Mouse (Mus musculus) hindbrain, embryonic 14.5 days (tissue): ENCODE data around the gene Golt1a. TPM values are rescaled to one million over a fixed set of nuclear protein-coding genes. Genes with fewer than 3 reads are reported as not detected.
A peak's percentile ranks its signal among the peaks of the same experiment; 100 is the strongest.

Source experiments
- ATAC-seq: fragments of 200-750 bp; cut with Nextera tagmentation; 2 replicates; pipeline ENCODE4 v1.8.0; 2017; ENCODE audit warnings: moderate number of reproducible peaks, mild to moderate bottlenecking, moderate TSS enrichment, moderate library complexity; ENCODE audit not compliant: low FRiP score
- DNase-seq: peaks from one replicate; pipeline ENCODE4 v3.0.0-alpha.2; 2015; ENCODE audit warnings: low spot score
- H3K27ac ChIP-seq: fragments of 300-500 bp; sonication (generic); 2 replicates; pipeline ENCODE4 v1.5.1; 2014; ENCODE audit warnings: mild to moderate bottlenecking, moderate library complexity
- H3K27me3 ChIP-seq: fragments of 300-500 bp; sonication (generic); 2 replicates; pipeline ENCODE4 v1.6.1; 2014; ENCODE audit warnings: mild to moderate bottlenecking, low read length, mixed read lengths; ENCODE audit not compliant: control insufficient read depth, insufficient read depth
- H3K36me3 ChIP-seq: fragments of 300-500 bp; sonication (generic); replicated peaks from 2 replicates; pipeline ENCODE4 v1.6.1; 2014; ENCODE audit not compliant: control insufficient read depth, insufficient read depth
- H3K4me1 ChIP-seq: fragments of 300-500 bp; sonication (generic); replicated peaks from 2 replicates; pipeline ENCODE4 v1.6.1; 2014; ENCODE audit warnings: antibody characterized with exemption, low read length, mixed read lengths; ENCODE audit not compliant: control insufficient read depth, insufficient read depth
- H3K4me2 ChIP-seq: fragments of 300-500 bp; sonication (generic); replicated peaks from 2 replicates; pipeline ENCODE4 v1.6.1; 2014; ENCODE audit warnings: mild to moderate bottlenecking, moderate library complexity
- H3K4me3 ChIP-seq: fragments of 300-500 bp; sonication (generic); replicated peaks from 2 replicates; pipeline ENCODE4 v1.5.1; 2014; ENCODE audit warnings: mild to moderate bottlenecking, low read length
- H3K9ac ChIP-seq: fragments of 300-500 bp; sonication (generic); 2 replicates; pipeline ENCODE4 v1.6.1; 2014
- H3K9me3 ChIP-seq: fragments of 300-500 bp; sonication (generic); 2 replicates; pipeline ENCODE4 v1.6.1; 2016; ENCODE audit warnings: low read length; ENCODE audit not compliant: control insufficient read depth
- WGBS: fragments of 180-500 bp; shearing (Covaris S2); extraction: QIAGEN DNeasy Blood & Tissue Kit; methylation state at CpG from one replicate; pipeline ENCODE4 v1.1.7; 2014; 5-methylcytosine and 5-hydroxymethylcytosine counted together
- polyA plus RNA-seq: library from polyadenylated mRNA; unstranded; fragments of >200 nt; fragmentation: Nextera tagmentation; extraction: Ambion mirVana; gene quantifications from 2 replicates; pipeline ENCODE4 v1.2.1, GENCODE M21; 2014

Golt1a gene
- polyA plus RNA-seq, 1 experiment from 2014 or later: not detected

GRCm38 (mm10) chr1:133315775-133316174, 6.2 kb downstream of the Golt1a start:
- Histone ChIP-seq H3K27ac (no peak overlapping the region), H3K4me2 (no peak overlapping the region), H3K4me3 (no peak overlapping the region), H3K9ac (no peak overlapping the region), H3K36me3 (no peaks in the 10 kb centered on the region), H3K4me1 (0 out of 2 replicates have a peak, but pooled peaks cover 8% of the 10 kb centered on the region), H3K27me3 (no peaks in the 10 kb centered on the region), H3K9me3 (no peaks in the 10 kb centered on the region)
- DNase-seq (no peak), ATAC-seq (no peak)
- WGBS: 79% methylated on average over 6 of the region's 6 CpGs

- Histone ChIP-seq H3K9me3 (no peaks in the 10 kb centered on the region), H3K27ac (no peak overlapping the region), H3K36me3 (no peaks in the 10 kb centered on the region), H3K9ac (no peak overlapping the region), H3K4me1 (0 out of 2 replicates have a peak, but pooled peaks cover 8% of the 10 kb centered on the region), H3K27me3 (no peaks in the 10 kb centered on the region), H3K4me3 (no peak overlapping the region), H3K4me2 (no peak overlapping the region)
- WGBS: 81% methylated on average over 4 of the region's 4 CpGs
- ATAC-seq: no peak
- DNase-seq: no peak
Measured at GRCm38 (mm10) chr1:133316577-133316976, 7.0 kb downstream of the Golt1a start.

- no peak for DNase-seq
- WGBS: 80% methylated on average over 1 of the region's 1 CpGs
- H3K4me3 ChIP-seq: no peak overlapping the region
Measured at GRCm38 (mm10) chr1:133317149-133317548, 7.5 kb downstream of the Golt1a start.

GRCm38 (mm10) chr1:133321267-133321925, 11.8 kb downstream of the Golt1a start, which contains the start of gene Kiss1:
Kiss1 (plus strand) TSS chr1:133321875.
- no peaks in the 10 kb centered on the region for H3K36me3 ChIP-seq
- 72% methylated on average over 13 of the region's 13 CpGs for WGBS
- ATAC-seq (no peak), DNase-seq (no peak)
- no peak within 1 kb of the TSS for H3K9ac ChIP-seq
- H3K4me2 ChIP-seq: no peak within 1 kb of the TSS
- no peaks in the 10 kb centered on the region for H3K4me1 ChIP-seq
- no peaks in the 10 kb centered on the region for H3K9me3 ChIP-seq
- no peaks in the 10 kb centered on the region for H3K27me3 ChIP-seq
- no peak within 1 kb of the TSS for H3K4me3 ChIP-seq
- no peak within 1 kb of the TSS for H3K27ac ChIP-seq

More at GRCm38 (mm10) chr1:133317149-133317548, 7.5 kb downstream of the Golt1a start:
- no peaks in the 10 kb centered on the region for H3K36me3 ChIP-seq
- no peak overlapping the region for H3K9ac ChIP-seq
- H3K27ac ChIP-seq: no peak overlapping the region
- H3K9me3 ChIP-seq: no peaks in the 10 kb centered on the region
- no peaks in the 10 kb centered on the region for H3K27me3 ChIP-seq
- no peak for ATAC-seq
- H3K4me1 ChIP-seq: 0 out of 2 replicates have a peak, but pooled peaks cover 8% of the 10 kb centered on the region
- no peak overlapping the region for H3K4me2 ChIP-seq

GRCm38 (mm10) chr1:133323333-133323732, 13.7 kb downstream of the Golt1a start:
- H3K9ac ChIP-seq: no peak overlapping the region
- WGBS: 45% methylated on average over 5 of the region's 5 CpGs
- H3K4me3 ChIP-seq: no peak overlapping the region
- H3K27ac ChIP-seq: no peak overlapping the region
- 0 out of 2 replicates have a peak, but pooled peaks cover 5% of the 10 kb centered on the region for H3K27me3 ChIP-seq
- no peak for ATAC-seq
- H3K36me3 ChIP-seq: no peaks in the 10 kb centered on the region
- H3K4me2 ChIP-seq: no peak overlapping the region
- H3K4me1 ChIP-seq: no peaks in the 10 kb centered on the region
- H3K9me3 ChIP-seq: no peaks in the 10 kb centered on the region
- no peak for DNase-seq

- WGBS: 82% methylated on average over 8 of the region's 8 CpGs
- DNase-seq (no peak), ATAC-seq (no peak)
- Histone ChIP-seq H3K27ac (no peak overlapping the region), H3K27me3 (peaks cover 20% of the 10 kb centered on the region; the same call in 1 of the 2 replicates), H3K4me3 (no peak overlapping the region), H3K9ac (no peak overlapping the region), H3K4me2 (no peak overlapping the region), H3K9me3 (no peaks in the 10 kb centered on the region), H3K36me3 (no peaks in the 10 kb centered on the region), H3K4me1 (peaks cover 13% of the 10 kb centered on the region)
Measured at GRCm38 (mm10) chr1:133325951-133326350, 16.4 kb downstream of the Golt1a start.

- 63% methylated on average over 5 of the region's 5 CpGs for WGBS
- no peak for DNase-seq
- peaks cover 21% of the 10 kb centered on the region for H3K4me1 ChIP-seq
- H3K9me3 ChIP-seq: no peaks in the 10 kb centered on the region
- H3K9ac ChIP-seq: no peak overlapping the region
- H3K4me2 ChIP-seq: no peak overlapping the region
- no peak overlapping the region for H3K27ac ChIP-seq
- H3K4me3 ChIP-seq: no peak overlapping the region
- peaks cover 20% of the 10 kb centered on the region; the same call in 1 of the 2 replicates for H3K27me3 ChIP-seq
- no peaks in the 10 kb centered on the region for H3K36me3 ChIP-seq
- no peak for ATAC-seq
Measured at GRCm38 (mm10) chr1:133327094-133327493, 17.5 kb downstream of the Golt1a start.

- 53% methylated on average over 6 of the region's 6 CpGs for WGBS
- DNase-seq: no peak
- H3K9ac ChIP-seq: no peak overlapping the region
- no peak overlapping the region for H3K4me2 ChIP-seq
- H3K4me1 ChIP-seq: peaks cover 21% of the 10 kb centered on the region
- H3K27ac ChIP-seq: no peak overlapping the region
- no peak overlapping the region for H3K4me3 ChIP-seq
- no peaks in the 10 kb centered on the region for H3K9me3 ChIP-seq
- peaks cover 20% of the 10 kb centered on the region; the same call in 1 of the 2 replicates for H3K27me3 ChIP-seq
- ATAC-seq: no peak
- H3K36me3 ChIP-seq: no peaks in the 10 kb centered on the region
Measured at GRCm38 (mm10) chr1:133328299-133328795, 18.7 kb downstream of the Golt1a start.

- Histone ChIP-seq H3K36me3 (no peaks in the 10 kb centered on the region), H3K27me3 (peaks cover 20% of the 10 kb centered on the region; the same call in 1 of the 2 replicates), H3K27ac (no peak overlapping the region), H3K4me1 (peaks cover 21% of the 10 kb centered on the region), H3K4me3 (peak overlapping the region; percentile 22), H3K9ac (peak overlapping the region; percentile 52), H3K9me3 (no peaks in the 10 kb centered on the region), H3K4me2 (peak overlapping the region; percentile 47)
- DNase-seq: no peak
- ATAC-seq: no peak
- 8% methylated on average over 34 of the region's 34 CpGs for WGBS
Measured at GRCm38 (mm10) chr1:133328896-133329637, 19.5 kb downstream of the Golt1a start.
